Mouse (Mus musculus): ENCODE measurements around the gene Pla2g2f.

Gene Pla2g2f

GRCm38 (mm10) chr4:138757416-138757815, at the start of gene Pla2g2f:
Gene Pla2g2f, minus strand, starts transcription at chr4:138757626.
- DNase-seq (ENCODE audit: low read depth) = no peak

- DNase-seq (ENCODE audit: low read depth) = no peak
These were observed 49.6 kb upstream of the Pla2g2f start for GRCm38 (mm10) chr4:138806920-138807541.

GRCm38 (mm10) chr4:138806160-138806559, 48.7 kb upstream of the Pla2g2f start:
- no peak for DNase-seq (ENCODE audit: low read depth)

- DNase-seq (ENCODE audit: low read depth) = no peak
These were observed 47.8 kb upstream of the Pla2g2f start for GRCm38 (mm10) chr4:138805248-138805647.

GRCm38 (mm10) chr4:138802917-138803316, 45.5 kb upstream of the Pla2g2f start:
- DNase-seq (ENCODE audit: low read depth) = no peak

GRCm38 (mm10) chr4:138801631-138802030, 44.2 kb upstream of the Pla2g2f start:
- no peak for DNase-seq (ENCODE audit: low read depth)

- no peak for DNase-seq (ENCODE audit: low read depth)
These were observed 42.8 kb upstream of the Pla2g2f start for GRCm38 (mm10) chr4:138800134-138800744.

GRCm38 (mm10) chr4:138797217-138797570, 39.8 kb upstream of the Pla2g2f start:
- DNase-seq (ENCODE audit: low read depth) = no peak

GRCm38 (mm10) chr4:138796513-138797216, 39.2 kb upstream of the Pla2g2f start:
- DNase-seq (ENCODE audit: low read depth) = no peak

GRCm38 (mm10) chr4:138794344-138794743, 36.9 kb upstream of the Pla2g2f start:
- no peak for DNase-seq (ENCODE audit: low read depth)

GRCm38 (mm10) chr4:138793276-138793675, 35.9 kb upstream of the Pla2g2f start:
- no peak for DNase-seq (ENCODE audit: low read depth)

GRCm38 (mm10) chr4:138792599-138792998, 35.2 kb upstream of the Pla2g2f start:
- DNase-seq (ENCODE audit: low read depth) = no peak

GRCm38 (mm10) chr4:138791452-138791851, 34.0 kb upstream of the Pla2g2f start:
- DNase-seq (ENCODE audit: low read depth) = no peak

GRCm38 (mm10) chr4:138788381-138788780, 31.0 kb upstream of the Pla2g2f start:
- DNase-seq (ENCODE audit: low read depth) = no peak

GRCm38 (mm10) chr4:138786141-138786540, 28.7 kb upstream of the Pla2g2f start:
- DNase-seq (ENCODE audit: low read depth) = no peak

- DNase-seq (ENCODE audit: low read depth) = no peak
These were observed 28.3 kb upstream of the Pla2g2f start for GRCm38 (mm10) chr4:138785721-138786120.

- no peak for DNase-seq (ENCODE audit: low read depth)
These were observed 24.7 kb upstream of the Pla2g2f start for GRCm38 (mm10) chr4:138782098-138782497.

GRCm38 (mm10) chr4:138780300-138780699, 22.9 kb upstream of the Pla2g2f start:
- no peak for DNase-seq (ENCODE audit: low read depth)

- no peak for DNase-seq (ENCODE audit: low read depth)
These were observed 20.3 kb upstream of the Pla2g2f start for GRCm38 (mm10) chr4:138777417-138778407.

GRCm38 (mm10) chr4:138775435-138775834, 18.0 kb upstream of the Pla2g2f start, which contains the start of gene Pla2g2d:
Gene Pla2g2d, plus strand, starts transcription at chr4:138775735.
- no peak for DNase-seq (ENCODE audit: low read depth)

GRCm38 (mm10) chr4:138772386-138772785, 15.0 kb upstream of the Pla2g2f start:
- no peak for DNase-seq (ENCODE audit: low read depth)

- no peak for DNase-seq (ENCODE audit: low read depth)
These were observed 14.5 kb upstream of the Pla2g2f start for GRCm38 (mm10) chr4:138771970-138772369.
